Mouse (Mus musculus) adrenal gland, postnatal 36 days (tissue): ENCODE measurements at regions not wholly inside any gene's neighbourhood (a gene's known extent, or its start where the extent isn't known, plus 50 kb on each side); places are given as distances from the start of the nearest gene placed in this dataset.
A peak's percentile ranks its signal among the peaks of the same experiment; 100 is the strongest.
"Not testable (repeated sequence)": the region's sequence is repeated elsewhere in the genome, so short reads cannot be mapped to it uniquely, and the experiment has no call there.

Experiments
- DNase-seq, 2 experiments: peaks; one replicate each; pipeline ENCODE4 v3.0.0; 2021; ENCODE audit warnings: mixed read lengths in 1 of 2

GRCm38 (mm10) chr11:113132078-113133064 lies 350.3 kb downstream of the Sox9 start:
- DNase-seq, result peak in 1 of 2 experiments; percentile 59

DNA sequence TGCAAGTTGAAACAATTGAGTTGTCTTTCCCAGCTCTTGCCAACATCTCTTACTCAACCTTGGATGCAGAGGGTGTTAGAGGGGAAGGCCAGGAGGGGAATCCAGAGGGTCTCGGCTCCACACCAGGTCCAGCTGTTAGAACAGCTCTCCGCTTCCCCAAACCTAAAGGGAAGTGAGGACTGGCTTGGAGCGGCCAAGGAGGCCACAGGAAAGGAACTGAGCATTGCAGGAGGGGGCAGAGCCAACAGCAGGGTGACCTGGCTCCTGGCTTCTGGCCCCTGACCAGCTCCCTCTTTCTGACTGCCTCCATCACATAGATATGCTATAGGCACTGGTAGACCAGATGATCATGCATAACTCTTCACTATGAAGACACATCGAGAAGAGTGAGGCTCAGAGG lies 351.4 kb downstream of the Sox9 start:
- DNase-seq, result no peak

GRCm38 (mm10) chr11:113135261-113135660 lies 353.2 kb downstream of the Sox9 start:
- peak in 1 of 2 experiments; percentile 7 for DNase-seq

- DNase-seq, result peak; percentile 68 to 69
These were observed 356.4 kb downstream of the Sox9 start for GRCm38 (mm10) chr11:113138462-113138861.

GRCm38 (mm10) chr11:113140595-113140994 lies 358.6 kb downstream of the Sox9 start:
- DNase-seq, result no peak

DNA sequence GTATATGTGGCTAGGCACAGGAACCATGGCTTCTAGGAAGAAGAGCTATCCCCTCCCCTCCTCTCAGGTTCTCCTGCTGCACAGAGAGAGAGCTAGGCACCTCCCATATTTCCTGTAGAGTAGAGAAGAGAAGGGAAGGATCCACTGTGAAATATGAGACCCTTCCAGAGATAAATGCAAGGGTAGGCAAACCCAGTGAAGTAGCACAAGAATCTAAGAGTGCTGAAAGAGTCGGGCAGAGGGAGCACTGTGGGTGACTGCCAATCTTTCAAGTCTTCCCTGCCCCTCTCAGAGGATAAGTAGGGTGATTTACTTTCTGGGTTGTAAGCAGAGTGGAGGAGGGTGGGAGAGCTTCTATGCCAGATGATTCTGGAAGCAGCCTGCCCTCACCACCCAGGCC lies 360.8 kb downstream of the Sox9 start:
- DNase-seq, result no peak

GRCm38 (mm10) chr11:113143839-113144627 lies 362.0 kb downstream of the Sox9 start:
- DNase-seq, result peak; percentile 88

GRCm38 (mm10) chr11:113145721-113146120 lies 363.7 kb downstream of the Sox9 start:
- DNase-seq, result no peak

DNA sequence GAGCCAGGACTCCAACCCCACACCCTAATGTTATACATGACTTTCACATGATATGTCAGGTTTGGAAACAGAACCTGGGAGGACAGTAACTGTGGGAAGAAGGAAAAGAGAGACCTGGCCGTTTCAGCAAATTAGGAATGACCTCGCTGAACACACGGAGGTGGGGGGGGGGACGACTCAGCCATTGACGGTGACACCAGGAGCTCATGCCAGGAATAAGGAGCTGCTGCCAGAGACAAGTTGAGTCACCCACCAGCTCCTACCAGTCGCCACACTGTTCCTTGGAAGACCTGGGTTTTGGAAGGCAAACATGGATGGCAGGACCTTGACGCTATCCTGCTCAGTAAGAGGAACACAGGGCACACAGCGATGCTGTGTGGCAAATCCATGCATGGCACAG lies 364.7 kb downstream of the Sox9 start:
- peak in 1 of 2 experiments; percentile 17 for DNase-seq

DNA sequence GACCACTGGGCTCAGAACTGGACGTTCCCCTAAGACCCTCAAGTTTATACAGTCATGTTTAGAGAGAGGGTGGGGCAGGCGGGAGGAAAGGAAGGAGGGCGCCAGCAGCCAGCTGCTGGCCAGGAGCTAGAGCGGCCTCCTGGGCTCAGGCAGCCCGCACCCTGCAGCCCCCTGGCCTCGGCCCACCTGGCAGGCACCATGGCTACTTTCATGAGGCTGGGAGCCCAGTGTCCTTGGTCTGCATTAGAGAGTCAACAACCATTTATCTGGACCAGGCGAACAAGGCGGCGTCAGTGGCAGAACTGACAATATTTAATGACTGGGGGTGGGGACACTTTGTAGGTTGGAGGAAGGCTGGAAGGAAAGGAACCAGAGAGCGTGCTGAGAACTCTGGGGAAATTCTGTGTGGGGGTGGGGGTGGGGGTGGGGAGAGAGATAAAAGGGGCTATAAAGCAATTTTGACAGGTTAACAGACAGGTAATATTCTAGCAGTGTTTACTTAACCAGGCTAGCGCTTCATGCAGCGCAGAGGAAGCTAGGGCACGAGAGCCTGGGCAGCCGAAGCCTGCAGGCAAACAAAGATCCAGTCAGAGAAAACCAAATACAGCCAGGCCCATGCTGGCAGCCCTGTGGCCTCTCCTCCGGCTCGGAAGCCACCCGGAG lies 365.6 kb downstream of the Sox9 start:
- peak; percentile 36 to 39 for DNase-seq

GRCm38 (mm10) chr11:113148198-113148537 lies 366.1 kb downstream of the Sox9 start:
- no peak for DNase-seq

- no peak for DNase-seq
These were observed 373.5 kb downstream of the Sox9 start for GRCm38 (mm10) chr11:113155515-113155914.

- no peak for DNase-seq
These were observed 381.9 kb downstream of the Sox9 start for GRCm38 (mm10) chr11:113163941-113164340.

- DNase-seq, result no peak
These were observed 382.5 kb downstream of the Sox9 start for GRCm38 (mm10) chr11:113164510-113164909.

DNA sequence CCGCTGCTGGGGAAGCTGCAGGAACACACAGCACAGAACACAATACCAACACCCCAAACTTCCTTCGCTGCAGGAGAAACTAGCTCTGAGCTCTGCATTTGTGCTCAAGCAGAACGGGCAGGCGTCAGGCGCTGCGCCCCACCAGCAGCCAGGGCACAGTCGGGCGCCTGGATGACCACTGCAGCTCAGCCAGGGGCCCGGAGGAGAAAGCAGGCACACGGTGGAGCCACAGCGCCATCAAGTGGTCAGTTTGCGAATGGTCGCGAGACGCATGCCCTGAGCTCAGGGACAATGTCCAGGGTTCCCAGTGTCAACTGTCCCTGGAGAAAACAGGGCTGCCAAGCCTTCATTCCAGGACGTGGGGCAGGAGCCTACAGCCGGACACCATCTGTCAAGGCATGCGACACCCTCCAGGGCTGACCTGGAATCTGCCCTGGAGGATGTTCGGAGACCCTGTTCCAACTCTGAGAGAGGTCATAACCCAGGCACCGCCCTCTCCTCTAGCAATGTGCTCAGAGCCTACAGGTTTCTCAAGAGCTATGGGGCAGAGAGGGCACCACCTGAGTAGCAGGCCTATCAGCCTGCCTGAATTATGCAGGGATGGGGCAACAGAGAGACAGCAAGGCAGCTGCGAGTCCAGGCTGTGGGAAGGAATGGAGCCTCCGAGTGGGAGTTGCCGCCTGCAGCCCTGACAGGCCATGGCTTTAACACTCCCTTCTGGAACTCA lies 383.2 kb downstream of the Sox9 start:
- DNase-seq, result peak; percentile 88 to 91

DNA sequence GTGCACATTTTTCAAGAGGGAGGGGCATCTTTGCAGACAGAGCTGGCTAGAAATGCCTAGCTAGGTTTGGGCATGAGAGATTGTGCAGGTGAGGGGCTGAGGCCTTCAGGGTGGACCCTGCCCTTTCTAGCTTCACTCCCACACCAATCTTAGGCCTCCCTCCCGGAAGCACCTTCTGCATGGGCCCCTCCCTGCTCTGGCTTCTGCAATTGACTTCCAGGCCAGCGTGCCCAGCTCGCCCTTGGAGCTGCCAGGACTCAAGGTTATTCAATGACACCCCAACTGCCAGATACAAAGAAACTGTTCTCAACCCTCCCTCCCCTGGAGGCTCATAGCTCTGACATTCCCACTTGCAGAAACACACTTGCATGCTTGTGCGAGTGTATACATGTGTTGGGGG lies 384.5 kb downstream of the Sox9 start:
- DNase-seq, result peak; percentile 61 to 70

GRCm38 (mm10) chr11:113172497-113173140 lies 390.6 kb downstream of the Sox9 start:
- DNase-seq, result peak; percentile 68 to 80

GRCm38 (mm10) chr11:113173317-113173716 lies 391.3 kb downstream of the Sox9 start:
- not testable (repeated sequence) for DNase-seq

GRCm38 (mm10) chr11:113174011-113174507 lies 392.0 kb downstream of the Sox9 start:
- no peak for DNase-seq

- peak; percentile 11 to 65 for DNase-seq
These were observed 393.3 kb downstream of the Sox9 start for GRCm38 (mm10) chr11:113175323-113175722.

- DNase-seq, result peak; percentile 35 to 55
These were observed 394.2 kb downstream of the Sox9 start for GRCm38 (mm10) chr11:113176183-113176582.
